Mouse (Mus musculus) embryonic facial prominence, embryonic 14.5 days (tissue): ENCODE data around the gene Slc22a3. TPM values are rescaled to one million over a fixed set of nuclear protein-coding genes. Genes with fewer than 3 reads are reported as not detected.

Experiments used
- ATAC-seq: fragments of 200-750 bp; cut with Nextera tagmentation; 2 replicates; pipeline ENCODE4 v1.8.0; 2017; ENCODE audit warnings: low read depth, moderate number of reproducible peaks, moderate TSS enrichment
- DNase-seq: peaks from one replicate; pipeline ENCODE4 v3.0.0-alpha.2; 2015; ENCODE audit warnings: low spot score
- H3K27ac ChIP-seq: fragments of 300-500 bp; sonication (generic); replicated peaks from 2 replicates; pipeline ENCODE4 v1.5.1; 2014; ENCODE audit warnings: low read depth, mild to moderate bottlenecking, low read length, moderate library complexity
- H3K27me3 ChIP-seq: fragments of 300-500 bp; sonication (generic); replicated peaks from 2 replicates; pipeline ENCODE4 v1.6.1; 2014; ENCODE audit warnings: low read length; ENCODE audit not compliant: control insufficient read depth, insufficient read depth
- H3K36me3 ChIP-seq: fragments of 300-500 bp; sonication (generic); 2 replicates; pipeline ENCODE4 v1.6.1; 2014; ENCODE audit warnings: low read length, mixed read lengths; ENCODE audit not compliant: control insufficient read depth, insufficient read depth
- H3K4me1 ChIP-seq: fragments of 300-500 bp; sonication (generic); 2 replicates; pipeline ENCODE4 v1.6.1; 2014; ENCODE audit warnings: antibody characterized with exemption, low read length; ENCODE audit not compliant: control insufficient read depth, insufficient read depth
- H3K4me2 ChIP-seq: fragments of 300-500 bp; sonication (generic); 2 replicates; pipeline ENCODE4 v1.6.1; 2014; ENCODE audit warnings: low read depth, mild to moderate bottlenecking, low read length, moderate library complexity, mixed read lengths
- H3K4me3 ChIP-seq: fragments of 300-500 bp; sonication (generic); 2 replicates; pipeline ENCODE4 v1.5.1; 2014; ENCODE audit warnings: low read depth, mild to moderate bottlenecking, low read length
- H3K9ac ChIP-seq: fragments of 300-500 bp; sonication (generic); 2 replicates; pipeline ENCODE4 v1.6.1; 2014; ENCODE audit warnings: low read depth, mild to moderate bottlenecking, low read length, moderate library complexity, mixed read lengths
- H3K9me3 ChIP-seq: fragments of 300-500 bp; sonication (generic); 2 replicates; pipeline ENCODE4 v1.6.1; 2016; ENCODE audit warnings: low read length; ENCODE audit not compliant: control insufficient read depth
- WGBS: fragments of 180-500 bp; shearing (Covaris S2); extraction: QIAGEN DNeasy Blood & Tissue Kit; methylation state at CpG from one replicate; pipeline ENCODE4 v1.1.7; 2014; 5-methylcytosine and 5-hydroxymethylcytosine counted together
- polyA plus RNA-seq: library from polyadenylated mRNA; unstranded; fragments of >200 nt; fragmentation: Nextera tagmentation; extraction: Ambion mirVana; gene quantifications from 2 replicates; pipeline ENCODE4 v1.2.1, GENCODE M21; 2014

Slc22a3 gene
- polyA plus RNA-seq, 1 experiment from 2014 or later, result 0.84 TPM

- Histone ChIP-seq H3K4me1 (peaks cover 9% of the 10 kb centered on the region), H3K9me3 (no peaks in the 10 kb centered on the region), H3K4me3 (no peak overlapping the region), H3K4me2 (no peak overlapping the region), H3K9ac (no peak overlapping the region), H3K27ac (no peak overlapping the region), H3K27me3 (no peaks in the 10 kb centered on the region), H3K36me3 (no peaks in the 10 kb centered on the region)
- ATAC-seq, result no peak
- 60% methylated on average over 11 of the region's 11 CpGs for WGBS
- peak; percentile 38 for DNase-seq
Observed at GRCm38 (mm10) chr17:12409346-12409944, 98.1 kb downstream of the Slc22a3 start.

GRCm38 (mm10) chr17:12403420-12403819, 104.1 kb downstream of the Slc22a3 start:
- no peaks in the 10 kb centered on the region for H3K4me1 ChIP-seq
- no peaks in the 10 kb centered on the region for H3K36me3 ChIP-seq
- no peak overlapping the region for H3K4me2 ChIP-seq
- no peaks in the 10 kb centered on the region for H3K9me3 ChIP-seq
- no peak overlapping the region for H3K27ac ChIP-seq
- DNase-seq, result no peak
- no peak overlapping the region for H3K9ac ChIP-seq
- H3K4me3 ChIP-seq, result no peak overlapping the region
- no peak for ATAC-seq
- H3K27me3 ChIP-seq, result no peaks in the 10 kb centered on the region
- WGBS, result 66% methylated on average over 7 of the region's 7 CpGs

DNA sequence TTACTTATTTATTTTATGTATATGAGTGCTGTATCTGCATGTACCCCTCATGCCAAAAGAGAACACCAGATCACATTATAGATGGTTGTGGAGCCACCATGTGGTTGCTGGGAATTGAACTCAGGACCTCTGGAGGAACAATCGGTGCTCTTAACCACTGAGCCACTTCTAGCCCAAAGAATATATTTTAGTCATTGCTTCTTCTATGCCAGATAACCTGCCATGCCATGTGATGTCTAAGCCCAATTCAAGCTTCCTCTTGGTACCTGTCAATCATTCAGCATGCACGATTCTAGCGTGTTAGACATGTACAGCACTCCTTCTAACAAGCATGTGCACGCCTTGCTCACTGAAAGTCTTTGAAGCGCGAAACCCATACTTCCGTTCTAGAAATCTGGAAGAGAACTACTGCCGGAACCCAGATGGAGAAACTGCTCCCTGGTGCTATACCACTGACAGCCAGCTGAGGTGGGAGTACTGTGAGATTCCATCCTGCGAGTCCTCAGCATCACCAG, 111.3 kb downstream of the Slc22a3 start:
- no peak for DNase-seq
- H3K4me3 ChIP-seq, result no peak overlapping the region
- no peaks in the 10 kb centered on the region for H3K27me3 ChIP-seq
- no peak overlapping the region for H3K4me2 ChIP-seq
- 76% methylated on average over 9 of the region's 9 CpGs for WGBS
- ATAC-seq, result no peak
- peaks cover 5% of the 10 kb centered on the region; the same call in 1 of the 2 replicates for H3K4me1 ChIP-seq
- H3K9me3 ChIP-seq, result 0 out of 2 replicates have a peak, but pooled peaks cover 5% of the 10 kb centered on the region
- H3K27ac ChIP-seq, result no peak overlapping the region
- H3K36me3 ChIP-seq, result no peaks in the 10 kb centered on the region
- no peak overlapping the region for H3K9ac ChIP-seq

DNA sequence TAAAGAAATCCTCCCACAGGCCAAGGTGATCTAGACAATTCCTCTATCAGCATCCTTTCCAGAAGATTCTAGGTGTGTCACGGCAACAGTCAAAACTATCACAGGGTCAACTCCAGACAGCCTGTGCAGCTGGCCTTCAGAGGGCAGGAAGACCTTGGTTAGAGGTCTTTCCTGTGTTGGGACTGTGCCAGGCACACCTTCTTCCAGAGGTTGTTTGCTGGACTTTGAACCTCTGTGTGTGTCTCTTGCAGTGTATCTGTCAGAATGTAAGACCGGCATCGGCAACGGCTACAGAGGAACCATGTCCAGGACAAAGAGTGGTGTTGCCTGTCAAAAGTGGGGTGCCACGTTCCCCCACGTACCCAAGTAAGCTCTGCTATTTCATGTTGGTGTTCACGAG, 119.3 kb downstream of the Slc22a3 start:
- ATAC-seq, result no peak
- H3K27ac ChIP-seq, result no peak overlapping the region
- WGBS, result 92% methylated on average over 7 of the region's 7 CpGs

GRCm38 (mm10) chr17:12387781-12388180, 119.7 kb downstream of the Slc22a3 start:
- H3K4me2 ChIP-seq, result no peak overlapping the region
- DNase-seq, result no peak
- no peak overlapping the region for H3K27ac ChIP-seq
- no peaks in the 10 kb centered on the region for H3K27me3 ChIP-seq
- no peak for ATAC-seq
- WGBS, result 79% methylated on average over 2 of the region's 2 CpGs
- no peak overlapping the region for H3K9ac ChIP-seq
- H3K36me3 ChIP-seq, result no peaks in the 10 kb centered on the region
- H3K4me1 ChIP-seq, result no peaks in the 10 kb centered on the region
- H3K9me3 ChIP-seq, result 0 out of 2 replicates have a peak, but pooled peaks cover 5% of the 10 kb centered on the region
- no peak overlapping the region for H3K4me3 ChIP-seq

More for the DNA sequence above, 119.3 kb downstream of the Slc22a3 start:
- no peaks in the 10 kb centered on the region for H3K36me3 ChIP-seq
- DNase-seq, result no peak
- 0 out of 2 replicates have a peak, but pooled peaks cover 5% of the 10 kb centered on the region for H3K9me3 ChIP-seq
- H3K4me3 ChIP-seq, result no peak overlapping the region
- H3K4me1 ChIP-seq, result no peaks in the 10 kb centered on the region
- H3K27me3 ChIP-seq, result no peaks in the 10 kb centered on the region
- no peak overlapping the region for H3K4me2 ChIP-seq
- H3K9ac ChIP-seq, result no peak overlapping the region

GRCm38 (mm10) chr17:12385049-12385794, 122.3 kb downstream of the Slc22a3 start:
- ATAC-seq, result no peak
- Histone ChIP-seq H3K4me2 (no peak overlapping the region), H3K36me3 (no peaks in the 10 kb centered on the region), H3K9me3 (no peaks in the 10 kb centered on the region), H3K9ac (no peak overlapping the region), H3K27ac (no peak overlapping the region), H3K27me3 (no peaks in the 10 kb centered on the region), H3K4me3 (no peak overlapping the region), H3K4me1 (no peaks in the 10 kb centered on the region)
- DNase-seq, result no peak
- WGBS, result 64% methylated on average over 8 of the region's 8 CpGs

GRCm38 (mm10) chr17:12382531-12382930, 125.0 kb downstream of the Slc22a3 start:
- no peaks in the 10 kb centered on the region for H3K27me3 ChIP-seq
- WGBS, result 26% methylated on average over 2 of the region's 2 CpGs
- ATAC-seq, result no peak
- no peak overlapping the region for H3K4me3 ChIP-seq
- H3K27ac ChIP-seq, result no peak overlapping the region
- H3K4me2 ChIP-seq, result no peak overlapping the region
- no peaks in the 10 kb centered on the region for H3K4me1 ChIP-seq
- H3K9ac ChIP-seq, result no peak overlapping the region
- DNase-seq, result no peak
- H3K9me3 ChIP-seq, result no peaks in the 10 kb centered on the region
- H3K36me3 ChIP-seq, result no peaks in the 10 kb centered on the region

DNA sequence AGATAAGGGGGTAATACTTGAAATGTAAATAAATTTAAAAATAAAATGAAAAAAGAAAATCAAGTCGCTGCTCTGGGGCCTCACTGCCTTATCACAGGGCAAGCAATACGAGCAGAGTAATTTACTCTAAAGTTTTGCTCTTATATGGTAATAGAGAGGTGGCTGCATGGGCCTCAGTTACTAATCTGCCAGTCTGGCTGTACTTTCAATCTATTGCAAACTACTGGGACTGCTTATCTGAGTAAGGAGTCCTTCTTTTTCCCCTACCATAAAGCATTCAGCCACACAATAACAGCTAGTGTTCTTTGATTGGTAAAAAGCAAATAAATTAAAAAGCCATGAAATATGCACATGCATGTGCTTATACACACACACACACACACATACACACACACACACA, 125.9 kb downstream of the Slc22a3 start:
- Histone ChIP-seq H3K4me2 (no peak overlapping the region), H3K4me1 (no peaks in the 10 kb centered on the region), H3K27ac (no peak overlapping the region), H3K9me3 (no peaks in the 10 kb centered on the region), H3K27me3 (no peaks in the 10 kb centered on the region), H3K4me3 (no peak overlapping the region), H3K9ac (no peak overlapping the region), H3K36me3 (no peaks in the 10 kb centered on the region)
- 75% methylated on average over 2 of the region's 2 CpGs for WGBS
- DNase-seq (no peak), ATAC-seq (no peak)
